Mouse (Mus musculus) midbrain, embryonic 14.5 days (tissue): ENCODE data around the gene Olfr576. TPM values are rescaled to one million over a fixed set of nuclear protein-coding genes. Genes with fewer than 3 reads are reported as not detected.

ENCODE experiments used
- ATAC-seq: fragments of 200-750 bp; cut with Nextera tagmentation; 2 replicates; pipeline ENCODE4 v1.8.0; 2017; ENCODE audit warnings: moderate number of reproducible peaks, moderate library complexity; ENCODE audit not compliant: low FRiP score, low TSS enrichment
- DNase-seq: peaks from one replicate; pipeline ENCODE4 v3.0.0-alpha.2; 2015
- H3K27ac ChIP-seq: fragments of 300-500 bp; sonication (generic); replicated peaks from 2 replicates; pipeline ENCODE4 v1.5.1; 2014; ENCODE audit warnings: mild to moderate bottlenecking, low read depth, low read length, moderate library complexity
- H3K27me3 ChIP-seq: fragments of 300-500 bp; sonication (generic); 2 replicates; pipeline ENCODE4 v1.6.1; 2014; ENCODE audit warnings: low read length, control low read depth, mixed read lengths; ENCODE audit not compliant: control insufficient read depth, insufficient read depth
- H3K36me3 ChIP-seq: fragments of 300-500 bp; sonication (generic); 2 replicates; pipeline ENCODE4 v1.6.1; 2014; ENCODE audit warnings: low read length, control low read depth; ENCODE audit not compliant: control insufficient read depth, insufficient read depth
- H3K4me1 ChIP-seq: fragments of 300-500 bp; sonication (generic); 2 replicates; pipeline ENCODE4 v1.6.1; 2014; ENCODE audit warnings: mild to moderate bottlenecking, antibody characterized with exemption, low read length, control low read depth; ENCODE audit not compliant: control insufficient read depth, insufficient read depth
- H3K4me2 ChIP-seq: fragments of 300-500 bp; sonication (generic); 2 replicates; pipeline ENCODE4 v1.6.1; 2014; ENCODE audit warnings: mild to moderate bottlenecking, low read length, moderate library complexity
- H3K4me3 ChIP-seq: fragments of 300-500 bp; sonication (generic); replicated peaks from 2 replicates; pipeline ENCODE4 v1.5.1; 2014; ENCODE audit warnings: low read depth, low read length
- H3K9ac ChIP-seq: fragments of 300-500 bp; sonication (generic); replicated peaks from 2 replicates; pipeline ENCODE4 v1.6.1; 2014; ENCODE audit warnings: mild to moderate bottlenecking, low read length, moderate library complexity
- H3K9me3 ChIP-seq: fragments of 300-500 bp; sonication (generic); 2 replicates; pipeline ENCODE4 v1.6.1; 2016; ENCODE audit warnings: low read length, control low read depth, mixed read lengths; ENCODE audit not compliant: control insufficient read depth
- WGBS: fragments of 180-500 bp; shearing (Covaris S2); extraction: QIAGEN DNeasy Blood & Tissue Kit; methylation state at CpG from one replicate; pipeline ENCODE4 v1.1.7; 2014; 5-methylcytosine and 5-hydroxymethylcytosine counted together
- polyA plus RNA-seq: library from polyadenylated mRNA; unstranded; fragments of >200 nt; fragmentation: Nextera tagmentation; extraction: Ambion mirVana; gene quantifications from 2 replicates; pipeline ENCODE4 v1.2.1, GENCODE M21; 2014

Gene Olfr576
- polyA plus RNA-seq, 1 experiment from 2014 or later, result not detected

- H3K4me2 ChIP-seq, result no peak within 1 kb of the TSS
- ATAC-seq (no peak), DNase-seq (no peak)
- no peaks in the 10 kb centered on the region for H3K4me1 ChIP-seq
- no peak within 1 kb of the TSS for H3K27ac ChIP-seq
- H3K9me3 ChIP-seq, result no peaks in the 10 kb centered on the region
- H3K36me3 ChIP-seq, result no peaks in the 10 kb centered on the region
- 89% methylated on average over 1 of the region's 1 CpGs for WGBS
- no peak within 1 kb of the TSS for H3K4me3 ChIP-seq
- H3K27me3 ChIP-seq, result no peaks in the 10 kb centered on the region
- H3K9ac ChIP-seq, result no peak within 1 kb of the TSS
Observed at GRCm38 (mm10) chr7:102948167-102948566, 14.3 kb upstream of the Olfr576 start, which contains the start of gene Olfr574. Gene Olfr574 (plus strand): TSS chr7:102948467.

- Histone ChIP-seq H3K4me1 (no peaks in the 10 kb centered on the region), H3K4me2 (no peak overlapping the region), H3K27ac (no peak overlapping the region), H3K9me3 (no peaks in the 10 kb centered on the region), H3K4me3 (no peak overlapping the region), H3K27me3 (no peaks in the 10 kb centered on the region), H3K9ac (no peak overlapping the region), H3K36me3 (no peaks in the 10 kb centered on the region)
- ATAC-seq (no peak), DNase-seq (no peak)
- 74% methylated on average over 1 of the region's 1 CpGs for WGBS
Observed at GRCm38 (mm10) chr7:102950732-102951131, 11.7 kb upstream of the Olfr576 start.

GRCm38 (mm10) chr7:102958137-102958536 is 4.3 kb upstream of the Olfr576 start:
- ATAC-seq, result no peak
- Histone ChIP-seq H3K4me1 (no peaks in the 10 kb centered on the region), H3K36me3 (no peaks in the 10 kb centered on the region), H3K4me3 (no peak overlapping the region), H3K9me3 (no peaks in the 10 kb centered on the region), H3K4me2 (no peak overlapping the region), H3K27me3 (no peaks in the 10 kb centered on the region), H3K9ac (no peak overlapping the region), H3K27ac (no peak overlapping the region)
- no peak for DNase-seq
- WGBS, result 87% methylated on average over 3 of the region's 3 CpGs

GRCm38 (mm10) chr7:102958593-102958992 is 3.9 kb upstream of the Olfr576 start, which contains the start of gene Olfr575:
Gene Olfr575 (minus strand): TSS chr7:102958775.
- DNase-seq (no peak), ATAC-seq (no peak)
- WGBS, result 65% methylated on average over 1 of the region's 1 CpGs
- H3K4me1 ChIP-seq, result no peaks in the 10 kb centered on the region
- H3K4me3 ChIP-seq, result no peak within 1 kb of the TSS
- no peak within 1 kb of the TSS for H3K27ac ChIP-seq
- no peak within 1 kb of the TSS for H3K9ac ChIP-seq
- H3K27me3 ChIP-seq, result no peaks in the 10 kb centered on the region
- H3K9me3 ChIP-seq, result no peaks in the 10 kb centered on the region
- H3K36me3 ChIP-seq, result no peaks in the 10 kb centered on the region
- H3K4me2 ChIP-seq, result no peak within 1 kb of the TSS

- H3K36me3 ChIP-seq, result no peaks in the 10 kb centered on the region
- no peaks in the 10 kb centered on the region for H3K27me3 ChIP-seq
- no peak overlapping the region for H3K4me2 ChIP-seq
- no peak overlapping the region for H3K27ac ChIP-seq
- DNase-seq, result no peak
- no peak for ATAC-seq
- 39% methylated on average over 1 of the region's 1 CpGs for WGBS
- no peaks in the 10 kb centered on the region for H3K4me1 ChIP-seq
- H3K4me3 ChIP-seq, result no peak overlapping the region
- H3K9me3 ChIP-seq, result no peaks in the 10 kb centered on the region
- no peak overlapping the region for H3K9ac ChIP-seq
Observed at GRCm38 (mm10) chr7:102974399-102974798, 11.9 kb downstream of the Olfr576 start.

- Histone ChIP-seq H3K36me3 (no peaks in the 10 kb centered on the region), H3K9me3 (no peaks in the 10 kb centered on the region), H3K4me3 (no peak within 1 kb of the TSS), H3K9ac (no peak within 1 kb of the TSS), H3K27ac (no peak within 1 kb of the TSS), H3K4me2 (no peak within 1 kb of the TSS), H3K27me3 (no peaks in the 10 kb centered on the region), H3K4me1 (no peaks in the 10 kb centered on the region)
- ATAC-seq (no peak), DNase-seq (no peak)
- 82% methylated on average over 2 of the region's 2 CpGs for WGBS
Observed at GRCm38 (mm10) chr7:102975843-102976242, 13.4 kb downstream of the Olfr576 start, which contains the start of gene Olfr577. Gene Olfr577 (minus strand): TSS chr7:102975943.

GRCm38 (mm10) chr7:102989224-102989623 is 26.8 kb downstream of the Olfr576 start, which contains the start of gene Olfr578:
Gene Olfr578 (minus strand): TSS chr7:102989324.
- H3K27ac ChIP-seq, result no peak within 1 kb of the TSS
- no peaks in the 10 kb centered on the region for H3K4me1 ChIP-seq
- H3K9ac ChIP-seq, result no peak within 1 kb of the TSS
- H3K4me2 ChIP-seq, result no peak within 1 kb of the TSS
- no peaks in the 10 kb centered on the region for H3K27me3 ChIP-seq
- H3K4me3 ChIP-seq, result no peak within 1 kb of the TSS
- DNase-seq (no peak), ATAC-seq (no peak)
- 81% methylated on average over 3 of the region's 3 CpGs for WGBS
- no peaks in the 10 kb centered on the region for H3K9me3 ChIP-seq
- H3K36me3 ChIP-seq, result no peaks in the 10 kb centered on the region

Other genes starting within 250 kb of the Olfr576 start
- not detected in 2 replicates for gene Olfr33, start 243.6 kb upstream of the Olfr576 start, polyA plus RNA-seq
- gene Olfr559, start 235.2 kb upstream of the Olfr576 start, polyA plus RNA-seq, result not detected in 2 replicates
- gene Olfr560, start 203.3 kb upstream of the Olfr576 start, polyA plus RNA-seq, result not detected in 2 replicates
- gene Olfr78, start 203.2 kb upstream of the Olfr576 start, polyA plus RNA-seq, result not detected in 2 replicates
- gene Olfr561, start 191.4 kb upstream of the Olfr576 start, polyA plus RNA-seq, result not detected in 2 replicates
- not detected in 2 replicates for gene Olfr564, start 159.2 kb upstream of the Olfr576 start, polyA plus RNA-seq
- gene Olfr566, start 103.9 kb upstream of the Olfr576 start, polyA plus RNA-seq, result not detected in 2 replicates
- gene Olfr568, start 85.5 kb upstream of the Olfr576 start, polyA plus RNA-seq, result not detected in 2 replicates
- not detected in 2 replicates for gene Olfr569, start 71.8 kb upstream of the Olfr576 start, polyA plus RNA-seq
- gene Olfr570, start 68.1 kb upstream of the Olfr576 start, polyA plus RNA-seq, result not detected in 2 replicates
- gene Olfr571, start 45.1 kb upstream of the Olfr576 start, polyA plus RNA-seq, result not detected in 2 replicates
- gene Olfr572, start 38.3 kb upstream of the Olfr576 start, polyA plus RNA-seq, result not detected in 2 replicates
- not detected in 2 replicates for gene Olfr573-ps1, start 20.1 kb upstream of the Olfr576 start, polyA plus RNA-seq
- not detected in 2 replicates for gene Olfr574, start 14.2 kb upstream of the Olfr576 start, polyA plus RNA-seq
- not detected in 2 replicates for gene Olfr575, start 3.9 kb upstream of the Olfr576 start, polyA plus RNA-seq
- not detected in 2 replicates for gene Olfr577, start 13.3 kb downstream of the Olfr576 start, polyA plus RNA-seq
- gene Olfr578, start 26.7 kb downstream of the Olfr576 start, polyA plus RNA-seq, result not detected in 2 replicates
- gene Olfr582, start 75.4 kb downstream of the Olfr576 start, polyA plus RNA-seq, result not detected in 2 replicates
- gene Olfr583, start 88.6 kb downstream of the Olfr576 start, polyA plus RNA-seq, result not detected in 2 replicates
- gene Olfr584, start 119.2 kb downstream of the Olfr576 start, polyA plus RNA-seq, result not detected in 2 replicates
- not detected in 2 replicates for gene Olfr585, start 135.1 kb downstream of the Olfr576 start, polyA plus RNA-seq
- gene Olfr586, start 163.0 kb downstream of the Olfr576 start, polyA plus RNA-seq, result not detected in 2 replicates
- not detected in 2 replicates for gene Olfr588-ps1, start 178.2 kb downstream of the Olfr576 start, polyA plus RNA-seq
- gene Olfr589, start 193.7 kb downstream of the Olfr576 start, polyA plus RNA-seq, result not detected in 2 replicates
- gene Olfr591, start 215.7 kb downstream of the Olfr576 start, polyA plus RNA-seq, result not detected in 2 replicates
- gene Olfr592, start 222.1 kb downstream of the Olfr576 start, polyA plus RNA-seq, result not detected in 2 replicates
- not detected in 2 replicates for gene Olfr593, start 249.2 kb downstream of the Olfr576 start, polyA plus RNA-seq